Mouse (Mus musculus): ENCODE measurements around the gene Olfr888.

The Olfr888 gene

GRCm38 (mm10) chr9:38107828-38108227 lies at the start of gene Olfr888:
Gene Olfr888 (plus strand): TSS chr9:38108128.
- no peak for DNase-seq

GRCm38 (mm10) chr9:38061022-38061421 lies 46.9 kb upstream of the Olfr888 start, which contains the start of gene Olfr885:
Gene Olfr885 (plus strand): TSS chr9:38061322.
- no peak for DNase-seq

GRCm38 (mm10) chr9:38083772-38084171 lies 24.2 kb upstream of the Olfr888 start, which contains the start of gene Olfr887:
Gene Olfr887 (plus strand): TSS chr9:38084072.
- DNase-seq = no peak

- DNase-seq = no peak
These were observed 7.0 kb downstream of the Olfr888 start, which contains the start of gene Olfr889 for GRCm38 (mm10) chr9:38114898-38115297. Gene Olfr889 (plus strand): TSS chr9:38115198.

- no peak for DNase-seq
These were observed 34.3 kb downstream of the Olfr888 start, which contains the start of gene Olfr890 for GRCm38 (mm10) chr9:38142217-38142616. Gene Olfr890 (plus strand): TSS chr9:38142517.

Data from kidney, adult 9 months (tissue).